Mouse (Mus musculus): Measurements from ENCODE around the gene Gnb3. TPM values are rescaled to one million over a fixed set of nuclear protein-coding genes. Genes with fewer than 3 reads are reported as not detected.
A peak's percentile ranks its signal among the peaks of the same experiment; 100 is the strongest.
"Not testable (repeated sequence)": the region's sequence is repeated elsewhere in the genome, so short reads cannot be mapped to it uniquely, and the experiment has no call there.

Gnb3 gene
- polyA plus RNA-seq, 1 experiment from 2014 or later: 0.31 TPM

- no peak for ATAC-seq (ENCODE audit: low read depth)
- Histone ChIP-seq H3K9me3 (replicated peaks; ENCODE audit: control insufficient read depth, low read length) (no peaks in the 10 kb centered on the region), H3K4me2 (ENCODE audit: low read depth, low read length) (no peak overlapping the region), H3K27ac (ENCODE audit: low read length) (no peak overlapping the region), H3K36me3 (ENCODE audit: control insufficient read depth, insufficient read depth) (peaks cover 32% of the 10 kb centered on the region), H3K27me3 (ENCODE audit: control insufficient read depth, insufficient read depth, low read depth, low read length) (no peaks in the 10 kb centered on the region), H3K9ac (ENCODE audit: low read depth, low read length) (no peak overlapping the region), H3K4me3 (ENCODE audit: low read depth, low read length) (no peak overlapping the region), H3K4me1 (ENCODE audit: control insufficient read depth, low read depth, low read length) (peaks cover 32% of the 10 kb centered on the region)
- WGBS (ENCODE audit: insufficient replicate concordance): 71% methylated on average over 9 of the region's 9 CpGs
These were observed 25.0 kb downstream of the Gnb3 start for GRCm38 (mm10) chr6:124814858-124815774.

DNA sequence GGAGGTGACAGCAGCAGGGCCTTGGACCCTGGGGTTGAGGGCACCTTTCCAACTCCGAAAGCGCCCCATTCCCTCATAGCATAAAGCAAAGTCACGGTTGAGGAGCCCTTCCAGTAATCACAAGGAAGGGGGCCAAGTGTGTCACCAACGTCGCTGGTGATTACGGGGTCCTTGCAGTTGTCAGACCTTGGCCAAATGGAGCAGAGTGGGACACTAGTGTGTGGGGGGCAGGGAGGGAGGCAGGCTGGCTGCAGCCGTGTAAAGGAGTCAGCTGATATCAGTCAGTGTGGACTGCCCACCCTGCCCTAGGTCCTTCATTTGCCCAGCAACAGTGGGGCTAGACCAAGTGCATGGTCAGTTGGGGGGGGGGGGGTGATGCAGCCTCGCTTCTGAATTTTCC lies 25.6 kb downstream of the Gnb3 start:
- peak overlapping the region; percentile 93 for H3K4me2 ChIP-seq (ENCODE audit: low read depth, low read length)
- peaks cover 38% of the 10 kb centered on the region for H3K4me1 ChIP-seq (ENCODE audit: control insufficient read depth, low read depth, low read length)
- H3K36me3 ChIP-seq (ENCODE audit: control insufficient read depth, insufficient read depth): peaks cover 25% of the 10 kb centered on the region
- ATAC-seq (ENCODE audit: low read depth): no peak
- H3K4me3 ChIP-seq (ENCODE audit: low read depth, low read length): peak overlapping the region; percentile 83
- no peaks in the 10 kb centered on the region for H3K27me3 ChIP-seq (ENCODE audit: control insufficient read depth, insufficient read depth, low read depth, low read length)
- 0 out of 2 replicates have a peak overlapping the region, but pooled peaks have one; percentile 34 for H3K27ac ChIP-seq (ENCODE audit: low read length)
- H3K9me3 ChIP-seq (replicated peaks; ENCODE audit: control insufficient read depth, low read length): no peaks in the 10 kb centered on the region
- 39% methylated on average over 8 of the region's 8 CpGs for WGBS (ENCODE audit: insufficient replicate concordance)
- peak overlapping the region; percentile 57 for H3K9ac ChIP-seq (ENCODE audit: low read depth, low read length)

- H3K4me1 ChIP-seq (ENCODE audit: control insufficient read depth, low read depth, low read length): peaks cover 38% of the 10 kb centered on the region
These were observed 26.1 kb downstream of the Gnb3 start, which contains the start of gene Tpi1 for GRCm38 (mm10) chr6:124813933-124814332. TSS of gene Tpi1 (minus strand) at chr6:124814296.

GRCm38 (mm10) chr6:124813496-124813895 lies 26.6 kb downstream of the Gnb3 start:
- Histone ChIP-seq H3K9ac (ENCODE audit: low read depth, low read length) (peak overlapping the region; percentile 82), H3K4me1 (ENCODE audit: control insufficient read depth, low read depth, low read length) (peaks cover 40% of the 10 kb centered on the region), H3K9me3 (replicated peaks; ENCODE audit: control insufficient read depth, low read length) (no peaks in the 10 kb centered on the region), H3K27me3 (ENCODE audit: control insufficient read depth, insufficient read depth, low read depth, low read length) (no peaks in the 10 kb centered on the region), H3K27ac (ENCODE audit: low read length) (peak overlapping the region; percentile 93), H3K4me3 (ENCODE audit: low read depth, low read length) (peak overlapping the region; percentile 83), H3K36me3 (ENCODE audit: control insufficient read depth, insufficient read depth) (peaks cover 23% of the 10 kb centered on the region), H3K4me2 (ENCODE audit: low read depth, low read length) (peak overlapping the region; percentile 93)
- peak; percentile 66 for ATAC-seq (ENCODE audit: low read depth)
- WGBS (ENCODE audit: insufficient replicate concordance): 0% methylated on average over 18 of the region's 18 CpGs

More at GRCm38 (mm10) chr6:124813933-124814332, 26.1 kb downstream of the Gnb3 start, which contains the start of gene Tpi1:
- no peaks in the 10 kb centered on the region for H3K9me3 ChIP-seq (replicated peaks; ENCODE audit: control insufficient read depth, low read length)
- peak; percentile 87 for ATAC-seq (ENCODE audit: low read depth)
- peak within 1 kb of the TSS; percentile 93 for H3K4me2 ChIP-seq (ENCODE audit: low read depth, low read length)
- H3K4me3 ChIP-seq (ENCODE audit: low read depth, low read length): peak within 1 kb of the TSS; percentile 83
- H3K36me3 ChIP-seq (ENCODE audit: control insufficient read depth, insufficient read depth): peaks cover 23% of the 10 kb centered on the region
- peak within 1 kb of the TSS; percentile 82 for H3K9ac ChIP-seq (ENCODE audit: low read depth, low read length)
- peak within 1 kb of the TSS; percentile 93 for H3K27ac ChIP-seq (ENCODE audit: low read length)
- under 1% methylated on average over 22 of the region's 22 CpGs for WGBS (ENCODE audit: insufficient replicate concordance)
- H3K27me3 ChIP-seq (ENCODE audit: control insufficient read depth, insufficient read depth, low read depth, low read length): no peaks in the 10 kb centered on the region

GRCm38 (mm10) chr6:124812848-124813247 lies 27.2 kb downstream of the Gnb3 start:
- Histone ChIP-seq H3K9ac (ENCODE audit: low read depth, low read length) (peak overlapping the region; percentile 82), H3K9me3 (replicated peaks; ENCODE audit: control insufficient read depth, low read length) (no peaks in the 10 kb centered on the region), H3K4me3 (ENCODE audit: low read depth, low read length) (peak overlapping the region; percentile 83), H3K4me1 (ENCODE audit: control insufficient read depth, low read depth, low read length) (peaks cover 46% of the 10 kb centered on the region), H3K36me3 (ENCODE audit: control insufficient read depth, insufficient read depth) (peaks cover 23% of the 10 kb centered on the region), H3K27me3 (ENCODE audit: control insufficient read depth, insufficient read depth, low read depth, low read length) (no peaks in the 10 kb centered on the region), H3K27ac (ENCODE audit: low read length) (peak overlapping the region; percentile 93), H3K4me2 (ENCODE audit: low read depth, low read length) (peak overlapping the region; percentile 93)
- WGBS (ENCODE audit: insufficient replicate concordance): 24% methylated on average over 9 of the region's 9 CpGs
- no peak for ATAC-seq (ENCODE audit: low read depth)

- H3K9me3 ChIP-seq (replicated peaks; ENCODE audit: control insufficient read depth, low read length): no peaks in the 10 kb centered on the region
- peak overlapping the region; percentile 93; the same call in 1 of the 2 replicates for H3K27ac ChIP-seq (ENCODE audit: low read length)
- peak overlapping the region; percentile 83 for H3K4me3 ChIP-seq (ENCODE audit: low read depth, low read length)
- H3K4me1 ChIP-seq (ENCODE audit: control insufficient read depth, low read depth, low read length): peaks cover 48% of the 10 kb centered on the region
- peak overlapping the region; percentile 82 for H3K9ac ChIP-seq (ENCODE audit: low read depth, low read length)
- ATAC-seq (ENCODE audit: low read depth): no peak
- no peaks in the 10 kb centered on the region for H3K27me3 ChIP-seq (ENCODE audit: control insufficient read depth, insufficient read depth, low read depth, low read length)
- H3K4me2 ChIP-seq (ENCODE audit: low read depth, low read length): peak overlapping the region; percentile 93
- 68% methylated on average over 24 of the region's 24 CpGs for WGBS (ENCODE audit: insufficient replicate concordance)
- peaks cover 13% of the 10 kb centered on the region for H3K36me3 ChIP-seq (ENCODE audit: control insufficient read depth, insufficient read depth)
These were observed 28.1 kb downstream of the Gnb3 start for GRCm38 (mm10) chr6:124811701-124812560.

DNA sequence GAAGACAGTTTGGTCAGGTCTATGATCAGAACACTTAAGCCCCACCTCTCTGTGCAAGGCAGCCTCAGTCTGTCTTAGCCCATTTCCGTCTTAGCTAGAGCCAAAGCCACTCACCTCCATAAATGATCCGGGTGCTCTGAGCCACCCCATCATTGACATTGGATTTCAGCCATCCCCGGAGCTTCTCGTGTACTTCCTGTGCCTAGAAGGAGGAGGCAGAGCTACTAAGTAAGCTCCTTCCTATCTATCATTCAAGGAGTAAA lies 28.7 kb downstream of the Gnb3 start:
- Histone ChIP-seq H3K27ac (ENCODE audit: low read length) (no peak overlapping the region), H3K36me3 (ENCODE audit: control insufficient read depth, insufficient read depth) (peaks cover 12% of the 10 kb centered on the region), H3K4me1 (ENCODE audit: control insufficient read depth, low read depth, low read length) (peaks cover 52% of the 10 kb centered on the region), H3K4me3 (ENCODE audit: low read depth, low read length) (no peak overlapping the region), H3K27me3 (ENCODE audit: control insufficient read depth, insufficient read depth, low read depth, low read length) (no peaks in the 10 kb centered on the region), H3K9me3 (replicated peaks; ENCODE audit: control insufficient read depth, low read length) (no peaks in the 10 kb centered on the region), H3K4me2 (ENCODE audit: low read depth, low read length) (no peak overlapping the region), H3K9ac (ENCODE audit: low read depth, low read length) (no peak overlapping the region)
- no peak for ATAC-seq (ENCODE audit: low read depth)
- 71% methylated on average over 4 of the region's 4 CpGs for WGBS (ENCODE audit: insufficient replicate concordance)

GRCm38 (mm10) chr6:124810566-124811402 lies 29.3 kb downstream of the Gnb3 start:
- H3K4me3 ChIP-seq (ENCODE audit: low read depth, low read length): not testable (repeated sequence)
- peaks cover 57% of the 10 kb centered on the region for H3K4me1 ChIP-seq (ENCODE audit: control insufficient read depth, low read depth, low read length)

More at GRCm38 (mm10) chr6:124810566-124811402, 29.3 kb downstream of the Gnb3 start:
- not testable (repeated sequence) for ATAC-seq (ENCODE audit: low read depth); H3K27me3 ChIP-seq (ENCODE audit: control insufficient read depth, insufficient read depth, low read depth, low read length); H3K9ac ChIP-seq (ENCODE audit: low read depth, low read length); H3K9me3 ChIP-seq (replicated peaks; ENCODE audit: control insufficient read depth, low read length); H3K4me2 ChIP-seq (ENCODE audit: low read depth, low read length); H3K27ac ChIP-seq (ENCODE audit: low read length)
- H3K36me3 ChIP-seq (ENCODE audit: control insufficient read depth, insufficient read depth): peaks cover 12% of the 10 kb centered on the region
- 79% methylated on average over 11 of the region's 11 CpGs for WGBS (ENCODE audit: insufficient replicate concordance)

Measured in liver, embryonic 16.5 days (tissue).